Mouse (Mus musculus): ENCODE data around the gene Gk2. TPM values are rescaled to one million over a fixed set of nuclear protein-coding genes. Genes with fewer than 3 reads are reported as not detected.

Gene Gk2
- polyA plus RNA-seq, 1 experiment from 2014 or later: not detected

DNA sequence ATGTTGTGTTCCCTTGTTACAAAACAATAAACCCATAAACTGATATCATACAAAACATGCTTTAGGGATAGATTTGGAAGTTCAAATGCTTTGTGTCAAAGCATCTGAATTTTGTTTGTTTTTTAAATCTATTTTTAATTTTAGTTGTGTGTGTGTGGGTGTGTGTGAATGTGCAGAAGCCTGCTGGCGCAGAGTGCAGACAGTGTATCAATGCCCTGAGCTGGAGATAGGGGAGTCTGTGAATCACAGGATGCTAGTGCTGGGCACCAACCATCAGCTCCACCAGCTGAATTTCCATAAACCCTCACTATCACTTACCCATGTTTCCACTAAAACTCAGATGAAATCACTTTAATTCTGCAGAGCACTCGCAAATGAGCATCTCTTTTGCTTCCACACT, 24.3 kb downstream of the Gk2 start:
- no peak overlapping the region for H3K4me3 ChIP-seq (replicated peaks)

DNA sequence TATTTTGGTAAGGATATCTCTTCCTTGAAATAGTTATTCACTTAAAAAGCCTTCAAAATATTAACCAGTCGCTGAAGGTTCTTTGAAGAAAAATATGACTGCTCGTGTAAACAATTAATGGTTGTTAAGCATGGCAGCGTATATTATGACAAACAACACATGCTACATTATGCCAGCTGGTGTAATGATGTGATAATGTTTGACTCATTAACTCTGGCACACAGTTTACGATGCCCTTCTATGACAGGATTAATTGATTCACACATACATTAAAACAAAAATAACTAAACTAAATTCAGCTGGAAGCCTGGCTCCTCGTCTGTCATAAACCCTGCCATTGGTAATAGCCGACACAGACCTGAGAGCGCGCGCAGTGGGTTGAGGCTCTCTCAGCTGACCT, 26.8 kb downstream of the Gk2 start:
- no peaks in the 10 kb centered on the region for H3K4me1 ChIP-seq (replicated peaks)
- no peaks in the 10 kb centered on the region for H3K9me3 ChIP-seq (replicated peaks)
- H3K4me2 ChIP-seq: no peak overlapping the region
- H3K4me3 ChIP-seq (replicated peaks): no peak overlapping the region
- H3K27ac ChIP-seq (replicated peaks): no peak overlapping the region
- no peak for ATAC-seq (ENCODE audit: insufficient read depth)
- WGBS (ENCODE audit: insufficient replicate concordance): 68% methylated on average over 9 of the region's 9 CpGs
- H3K36me3 ChIP-seq (replicated peaks): no peaks in the 10 kb centered on the region
- no peaks in the 10 kb centered on the region for H3K27me3 ChIP-seq
- no peak overlapping the region for H3K9ac ChIP-seq

More for the DNA sequence above, 24.3 kb downstream of the Gk2 start:
- WGBS (ENCODE audit: insufficient replicate concordance): 67% methylated on average over 2 of the region's 2 CpGs
- Histone ChIP-seq H3K36me3 (replicated peaks) (no peaks in the 10 kb centered on the region), H3K9me3 (replicated peaks) (no peaks in the 10 kb centered on the region), H3K4me1 (replicated peaks) (no peaks in the 10 kb centered on the region), H3K9ac (no peak overlapping the region), H3K27me3 (no peaks in the 10 kb centered on the region), H3K4me2 (no peak overlapping the region), H3K27ac (replicated peaks) (no peak overlapping the region)
- ATAC-seq (ENCODE audit: insufficient read depth): no peak

DNA sequence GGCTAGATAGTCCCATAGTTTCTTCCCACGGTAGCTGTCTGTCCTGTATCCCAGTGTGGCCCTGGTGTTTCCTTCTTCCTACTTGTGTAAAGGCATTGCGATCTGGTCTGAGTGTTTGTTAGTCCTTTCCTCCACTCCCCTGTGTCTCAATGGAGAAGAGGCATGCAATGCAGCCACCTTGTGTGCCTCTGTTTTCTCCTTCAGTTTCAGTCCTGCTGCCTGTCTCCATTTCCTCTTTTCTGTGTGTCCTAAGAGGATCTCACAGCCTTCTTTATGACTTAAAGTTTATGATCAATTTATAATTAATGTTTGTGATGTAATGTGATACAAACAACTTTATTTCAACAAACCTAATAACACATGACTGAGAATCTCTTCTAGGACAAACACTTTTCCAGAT, 35.2 kb downstream of the Gk2 start:
- no peak overlapping the region for H3K4me3 ChIP-seq (replicated peaks)
- H3K36me3 ChIP-seq (replicated peaks): no peaks in the 10 kb centered on the region
- no peaks in the 10 kb centered on the region for H3K27me3 ChIP-seq
- WGBS (ENCODE audit: insufficient replicate concordance): 60% methylated on average over 2 of the region's 2 CpGs
- H3K27ac ChIP-seq (replicated peaks): no peak overlapping the region
- H3K4me1 ChIP-seq (replicated peaks): no peaks in the 10 kb centered on the region
- ATAC-seq (ENCODE audit: insufficient read depth): no peak
- no peak overlapping the region for H3K4me2 ChIP-seq
- H3K9ac ChIP-seq: no peak overlapping the region
- no peaks in the 10 kb centered on the region for H3K9me3 ChIP-seq (replicated peaks)

- Histone ChIP-seq H3K4me2 (no peak overlapping the region), H3K27me3 (no peaks in the 10 kb centered on the region), H3K27ac (replicated peaks) (no peak overlapping the region), H3K4me1 (replicated peaks) (no peaks in the 10 kb centered on the region), H3K9ac (no peak overlapping the region), H3K9me3 (replicated peaks) (no peaks in the 10 kb centered on the region), H3K36me3 (replicated peaks) (no peaks in the 10 kb centered on the region), H3K4me3 (replicated peaks) (no peak overlapping the region)
- no peak for ATAC-seq (ENCODE audit: insufficient read depth)
- 52% methylated on average over 2 of the region's 2 CpGs for WGBS (ENCODE audit: insufficient replicate concordance)
Observed at GRCm38 (mm10) chr5:97417185-97417584, 39.6 kb downstream of the Gk2 start.

DNA sequence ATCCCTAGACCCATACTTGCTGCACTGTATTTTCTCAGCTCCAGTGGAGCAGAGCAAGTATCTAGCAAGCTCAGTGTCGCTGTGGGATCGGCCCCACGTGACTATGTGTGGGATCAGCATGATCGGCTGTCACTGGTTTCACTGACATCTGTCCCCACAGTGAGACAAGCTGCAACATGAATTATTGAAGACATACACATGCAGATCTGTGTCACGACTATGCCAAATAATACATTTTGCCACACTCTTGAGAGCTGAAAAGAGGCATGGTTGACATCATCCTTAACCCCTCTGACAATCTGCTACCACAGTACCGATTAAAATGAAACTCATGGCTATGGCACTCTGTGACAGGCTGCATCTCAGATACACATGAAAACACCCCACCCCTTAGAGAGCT, 41.0 kb downstream of the Gk2 start:
- H3K27me3 ChIP-seq: no peaks in the 10 kb centered on the region
- 65% methylated on average over 6 of the region's 6 CpGs for WGBS (ENCODE audit: insufficient replicate concordance)
- H3K9me3 ChIP-seq (replicated peaks): no peaks in the 10 kb centered on the region
- no peaks in the 10 kb centered on the region for H3K4me1 ChIP-seq (replicated peaks)
- no peak overlapping the region for H3K9ac ChIP-seq
- H3K4me3 ChIP-seq (replicated peaks): no peak overlapping the region
- H3K27ac ChIP-seq (replicated peaks): no peak overlapping the region
- no peak overlapping the region for H3K4me2 ChIP-seq
- no peaks in the 10 kb centered on the region for H3K36me3 ChIP-seq (replicated peaks)
- no peak for ATAC-seq (ENCODE audit: insufficient read depth)

- Histone ChIP-seq H3K27me3 (no peaks in the 10 kb centered on the region), H3K9ac (no peak overlapping the region), H3K27ac (replicated peaks) (no peak overlapping the region), H3K36me3 (replicated peaks) (no peaks in the 10 kb centered on the region), H3K4me2 (no peak overlapping the region), H3K4me3 (replicated peaks) (no peak overlapping the region), H3K4me1 (replicated peaks) (no peaks in the 10 kb centered on the region), H3K9me3 (replicated peaks) (no peaks in the 10 kb centered on the region)
- no peak for ATAC-seq (ENCODE audit: insufficient read depth)
- 59% methylated on average over 3 of the region's 3 CpGs for WGBS (ENCODE audit: insufficient replicate concordance)
Observed at GRCm38 (mm10) chr5:97413716-97414115, 43.1 kb downstream of the Gk2 start.

DNA sequence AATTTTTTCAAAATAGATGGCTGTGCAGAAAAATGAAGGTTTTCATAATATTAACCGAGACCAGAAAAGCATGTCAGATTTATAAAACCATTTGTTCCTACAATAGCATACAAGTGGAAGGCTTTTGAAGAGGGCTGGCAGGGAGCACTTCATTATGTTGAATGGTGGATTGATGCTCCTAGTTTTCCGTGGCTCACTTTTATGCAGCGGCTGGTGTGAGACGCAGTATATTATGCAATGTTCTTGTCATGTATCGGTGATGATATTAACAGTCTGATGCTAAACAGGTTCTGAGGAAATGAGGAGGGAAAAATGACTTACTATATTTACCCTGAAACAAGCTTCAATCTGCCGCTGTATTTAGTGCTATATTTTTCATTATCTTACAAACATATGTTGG, 46.6 kb downstream of the Gk2 start:
- Histone ChIP-seq H3K9me3 (replicated peaks) (no peaks in the 10 kb centered on the region), H3K9ac (no peak overlapping the region), H3K4me1 (replicated peaks) (no peaks in the 10 kb centered on the region), H3K27ac (replicated peaks) (no peak overlapping the region), H3K4me3 (replicated peaks) (no peak overlapping the region), H3K36me3 (replicated peaks) (no peaks in the 10 kb centered on the region), H3K4me2 (no peak overlapping the region), H3K27me3 (no peaks in the 10 kb centered on the region)
- 78% methylated on average over 6 of the region's 6 CpGs for WGBS (ENCODE audit: insufficient replicate concordance)
- no peak for ATAC-seq (ENCODE audit: insufficient read depth)

GRCm38 (mm10) chr5:97409234-97409704, 47.6 kb downstream of the Gk2 start:
- whole genome bisulfite sequencing (ENCODE audit: insufficient replicate concordance): 47% methylated on average over 4 of the region's 4 CpGs

More at GRCm38 (mm10) chr5:97409234-97409704, 47.6 kb downstream of the Gk2 start:
- H3K4me3 ChIP-seq (replicated peaks): no peak overlapping the region
- no peak overlapping the region for H3K9ac ChIP-seq
- no peak overlapping the region for H3K4me2 ChIP-seq
- no peak overlapping the region for H3K27ac ChIP-seq (replicated peaks)
- H3K4me1 ChIP-seq (replicated peaks): no peaks in the 10 kb centered on the region
- H3K36me3 ChIP-seq (replicated peaks): no peaks in the 10 kb centered on the region
- no peaks in the 10 kb centered on the region for H3K27me3 ChIP-seq
- no peaks in the 10 kb centered on the region for H3K9me3 ChIP-seq (replicated peaks)
- ATAC-seq (ENCODE audit: insufficient read depth): no peak

Other genes with a start within 250 kb of the Gk2 start
- not detected in 2 replicates for gene Naa11, start 64.6 kb downstream of the Gk2 start, polyA plus RNA-seq (2015; fragmentation: Nextera tagmentation; extraction: Ambion mirVana)